Mouse (Mus musculus): ENCODE results near the gene Med20. TPM values are rescaled to one million over a fixed set of nuclear protein-coding genes. Genes with fewer than 3 reads are reported as not detected.
A peak's percentile ranks its signal among the peaks of the same experiment; 100 is the strongest.
"Not testable (repeated sequence)": the region's sequence is repeated elsewhere in the genome, so short reads cannot be mapped to it uniquely, and the experiment has no call there.

The Med20 gene
- polyA plus RNA-seq, 1 experiment from 2014 or later = 30.3 TPM

- H3K4me3 ChIP-seq (ENCODE audit: low read depth, low read length) = no peak overlapping the region
- no peak overlapping the region for H3K4me2 ChIP-seq
- no peak for ATAC-seq (replicated peaks; ENCODE audit: insufficient number of reproducible peaks, low FRiP score, low TSS enrichment)
- 86% methylated on average over 1 of the region's 1 CpGs for WGBS (ENCODE audit: insufficient replicate concordance)
- no peaks in the 10 kb centered on the region for H3K9me3 ChIP-seq (replicated peaks; ENCODE audit: control insufficient read depth, low read length)
- no peak overlapping the region for H3K27ac ChIP-seq (ENCODE audit: low read depth, low read length)
- H3K4me1 ChIP-seq (ENCODE audit: control insufficient read depth, insufficient read depth, low read length) = peaks cover 17% of the 10 kb centered on the region
- H3K36me3 ChIP-seq (ENCODE audit: control insufficient read depth, insufficient read depth, low read length) = peaks cover 10% of the 10 kb centered on the region
- no peaks in the 10 kb centered on the region for H3K27me3 ChIP-seq (ENCODE audit: control insufficient read depth, insufficient read depth, low read length)
- no peak overlapping the region for H3K9ac ChIP-seq (ENCODE audit: low read depth, low read length)
Observed at GRCm38 (mm10) chr17:47614018-47614417, 2.6 kb downstream of the Med20 start.

- H3K4me1 ChIP-seq (ENCODE audit: control insufficient read depth, insufficient read depth, low read length) = peaks cover 10% of the 10 kb centered on the region
- no peak overlapping the region for H3K4me3 ChIP-seq (ENCODE audit: low read depth, low read length)
- no peaks in the 10 kb centered on the region for H3K27me3 ChIP-seq (ENCODE audit: control insufficient read depth, insufficient read depth, low read length)
- H3K27ac ChIP-seq (ENCODE audit: low read depth, low read length) = peak overlapping the region; percentile 5; the same call in 1 of the 2 replicates
- no peaks in the 10 kb centered on the region for H3K9me3 ChIP-seq (replicated peaks; ENCODE audit: control insufficient read depth, low read length)
- peaks cover 12% of the 10 kb centered on the region for H3K36me3 ChIP-seq (ENCODE audit: control insufficient read depth, insufficient read depth, low read length)
- no peak overlapping the region for H3K4me2 ChIP-seq
- WGBS (ENCODE audit: insufficient replicate concordance) = 91% methylated on average over 8 of the region's 8 CpGs
- ATAC-seq (replicated peaks; ENCODE audit: insufficient number of reproducible peaks, low FRiP score, low TSS enrichment) = no peak
- H3K9ac ChIP-seq (ENCODE audit: low read depth, low read length) = no peak overlapping the region
Observed at GRCm38 (mm10) chr17:47616119-47616518, 4.7 kb downstream of the Med20 start.

GRCm38 (mm10) chr17:47616652-47617051, 5.3 kb downstream of the Med20 start:
- Histone ChIP-seq H3K4me2 (no peak overlapping the region), H3K27ac (ENCODE audit: low read depth, low read length) (peak overlapping the region; percentile 76; the same call in 1 of the 2 replicates), H3K4me1 (ENCODE audit: control insufficient read depth, insufficient read depth, low read length) (peaks cover 10% of the 10 kb centered on the region), H3K9ac (ENCODE audit: low read depth, low read length) (no peak overlapping the region), H3K36me3 (ENCODE audit: control insufficient read depth, insufficient read depth, low read length) (peaks cover 12% of the 10 kb centered on the region), H3K4me3 (ENCODE audit: low read depth, low read length) (no peak overlapping the region), H3K9me3 (replicated peaks; ENCODE audit: control insufficient read depth, low read length) (no peaks in the 10 kb centered on the region), H3K27me3 (ENCODE audit: control insufficient read depth, insufficient read depth, low read length) (no peaks in the 10 kb centered on the region)
- no peak for ATAC-seq (replicated peaks; ENCODE audit: insufficient number of reproducible peaks, low FRiP score, low TSS enrichment)
- WGBS (ENCODE audit: insufficient replicate concordance) = 88% methylated on average over 4 of the region's 4 CpGs

- ATAC-seq (replicated peaks; ENCODE audit: insufficient number of reproducible peaks, low FRiP score, low TSS enrichment) = peak; percentile 91
- H3K9ac ChIP-seq (ENCODE audit: low read depth, low read length) = no peak overlapping the region
- H3K36me3 ChIP-seq (ENCODE audit: control insufficient read depth, insufficient read depth, low read length) = peaks cover 15% of the 10 kb centered on the region
- no peak overlapping the region for H3K4me2 ChIP-seq
- WGBS (ENCODE audit: insufficient replicate concordance) = 86% methylated on average over 9 of the region's 9 CpGs
- no peak overlapping the region for H3K4me3 ChIP-seq (ENCODE audit: low read depth, low read length)
- H3K4me1 ChIP-seq (ENCODE audit: control insufficient read depth, insufficient read depth, low read length) = peaks cover 2% of the 10 kb centered on the region
- H3K27me3 ChIP-seq (ENCODE audit: control insufficient read depth, insufficient read depth, low read length) = no peaks in the 10 kb centered on the region
- peak overlapping the region; percentile 76 for H3K27ac ChIP-seq (ENCODE audit: low read depth, low read length)
- no peaks in the 10 kb centered on the region for H3K9me3 ChIP-seq (replicated peaks; ENCODE audit: control insufficient read depth, low read length)
Observed at GRCm38 (mm10) chr17:47617605-47618307, 6.4 kb downstream of the Med20 start.

- no peak overlapping the region for H3K4me2 ChIP-seq
- H3K27ac ChIP-seq (ENCODE audit: low read depth, low read length) = peak overlapping the region; percentile 54; the same call in 1 of the 2 replicates
- H3K4me3 ChIP-seq (ENCODE audit: low read depth, low read length) = no peak overlapping the region
- 89% methylated on average over 13 of the region's 13 CpGs for WGBS (ENCODE audit: insufficient replicate concordance)
- peaks cover 25% of the 10 kb centered on the region for H3K36me3 ChIP-seq (ENCODE audit: control insufficient read depth, insufficient read depth, low read length)
- no peak for ATAC-seq (replicated peaks; ENCODE audit: insufficient number of reproducible peaks, low FRiP score, low TSS enrichment)
- no peaks in the 10 kb centered on the region for H3K4me1 ChIP-seq (ENCODE audit: control insufficient read depth, insufficient read depth, low read length)
- H3K27me3 ChIP-seq (ENCODE audit: control insufficient read depth, insufficient read depth, low read length) = no peaks in the 10 kb centered on the region
- H3K9ac ChIP-seq (ENCODE audit: low read depth, low read length) = no peak overlapping the region
- H3K9me3 ChIP-seq (replicated peaks; ENCODE audit: control insufficient read depth, low read length) = no peaks in the 10 kb centered on the region
Observed at GRCm38 (mm10) chr17:47618556-47619311, 7.4 kb downstream of the Med20 start.

- Histone ChIP-seq H3K4me2 (no peak overlapping the region), H3K4me1 (ENCODE audit: control insufficient read depth, insufficient read depth, low read length) (no peaks in the 10 kb centered on the region), H3K27me3 (ENCODE audit: control insufficient read depth, insufficient read depth, low read length) (no peaks in the 10 kb centered on the region), H3K4me3 (ENCODE audit: low read depth, low read length) (no peak overlapping the region), H3K27ac (ENCODE audit: low read depth, low read length) (no peak overlapping the region), H3K9ac (ENCODE audit: low read depth, low read length) (no peak overlapping the region), H3K36me3 (ENCODE audit: control insufficient read depth, insufficient read depth, low read length) (peaks cover 29% of the 10 kb centered on the region), H3K9me3 (replicated peaks; ENCODE audit: control insufficient read depth, low read length) (no peaks in the 10 kb centered on the region)
- no peak for ATAC-seq (replicated peaks; ENCODE audit: insufficient number of reproducible peaks, low FRiP score, low TSS enrichment)
- 93% methylated on average over 14 of the region's 14 CpGs for WGBS (ENCODE audit: insufficient replicate concordance)
Observed at GRCm38 (mm10) chr17:47622912-47623554, 11.7 kb downstream of the Med20 start.

- not testable (repeated sequence) for H3K9ac ChIP-seq (ENCODE audit: low read depth, low read length); H3K27ac ChIP-seq (ENCODE audit: low read depth, low read length); H3K9me3 ChIP-seq (replicated peaks; ENCODE audit: control insufficient read depth, low read length); H3K27me3 ChIP-seq (ENCODE audit: control insufficient read depth, insufficient read depth, low read length); H3K4me2 ChIP-seq; H3K4me3 ChIP-seq (ENCODE audit: low read depth, low read length); ATAC-seq (replicated peaks; ENCODE audit: insufficient number of reproducible peaks, low FRiP score, low TSS enrichment); H3K4me1 ChIP-seq (ENCODE audit: control insufficient read depth, insufficient read depth, low read length)
- 100% methylated on average over 4 of the region's 5 CpGs for WGBS (ENCODE audit: insufficient replicate concordance)
- H3K36me3 ChIP-seq (ENCODE audit: control insufficient read depth, insufficient read depth, low read length) = peaks cover 24% of the 10 kb centered on the region
Observed at GRCm38 (mm10) chr17:47624572-47624971, 13.2 kb downstream of the Med20 start.

- no peak overlapping the region for H3K4me3 ChIP-seq (ENCODE audit: low read depth, low read length)
- no peaks in the 10 kb centered on the region for H3K27me3 ChIP-seq (ENCODE audit: control insufficient read depth, insufficient read depth, low read length)
- WGBS (ENCODE audit: insufficient replicate concordance) = 93% methylated on average over 2 of the region's 2 CpGs
- H3K4me2 ChIP-seq = no peak overlapping the region
- H3K4me1 ChIP-seq (ENCODE audit: control insufficient read depth, insufficient read depth, low read length) = no peaks in the 10 kb centered on the region; the same call in 1 of the 2 replicates
- no peak overlapping the region for H3K27ac ChIP-seq (ENCODE audit: low read depth, low read length)
- ATAC-seq (replicated peaks; ENCODE audit: insufficient number of reproducible peaks, low FRiP score, low TSS enrichment) = no peak
- H3K9me3 ChIP-seq (replicated peaks; ENCODE audit: control insufficient read depth, low read length) = no peaks in the 10 kb centered on the region
- H3K36me3 ChIP-seq (ENCODE audit: control insufficient read depth, insufficient read depth, low read length) = peaks cover 24% of the 10 kb centered on the region
- no peak overlapping the region for H3K9ac ChIP-seq (ENCODE audit: low read depth, low read length)
Observed at GRCm38 (mm10) chr17:47625088-47625487, 13.7 kb downstream of the Med20 start.

Measured in heart, embryonic 11.5 days (tissue).